Mouse (Mus musculus) heart, adult 10 weeks (tissue): ENCODE measurements around the gene Zwilch. TPM values are rescaled to one million over a fixed set of nuclear protein-coding genes. Genes with fewer than 3 reads are reported as not detected.

Experiments
- polyA plus RNA-seq: library from polyadenylated mRNA; stranded (reverse); fragments of 350-450 nt; fragmentation: Illumina TruSeq; extraction: RNeasy Lipid Tissue Mini Kit (QIAGEN cat#74804); gene quantifications from one replicate; pipeline ENCODE4 v1.2.3, GENCODE M21; 2014; ENCODE audit warnings: low read depth, low replicate concordance

Gene Zwilch
- polyA plus RNA-seq = 0.55 TPM

DNA sequence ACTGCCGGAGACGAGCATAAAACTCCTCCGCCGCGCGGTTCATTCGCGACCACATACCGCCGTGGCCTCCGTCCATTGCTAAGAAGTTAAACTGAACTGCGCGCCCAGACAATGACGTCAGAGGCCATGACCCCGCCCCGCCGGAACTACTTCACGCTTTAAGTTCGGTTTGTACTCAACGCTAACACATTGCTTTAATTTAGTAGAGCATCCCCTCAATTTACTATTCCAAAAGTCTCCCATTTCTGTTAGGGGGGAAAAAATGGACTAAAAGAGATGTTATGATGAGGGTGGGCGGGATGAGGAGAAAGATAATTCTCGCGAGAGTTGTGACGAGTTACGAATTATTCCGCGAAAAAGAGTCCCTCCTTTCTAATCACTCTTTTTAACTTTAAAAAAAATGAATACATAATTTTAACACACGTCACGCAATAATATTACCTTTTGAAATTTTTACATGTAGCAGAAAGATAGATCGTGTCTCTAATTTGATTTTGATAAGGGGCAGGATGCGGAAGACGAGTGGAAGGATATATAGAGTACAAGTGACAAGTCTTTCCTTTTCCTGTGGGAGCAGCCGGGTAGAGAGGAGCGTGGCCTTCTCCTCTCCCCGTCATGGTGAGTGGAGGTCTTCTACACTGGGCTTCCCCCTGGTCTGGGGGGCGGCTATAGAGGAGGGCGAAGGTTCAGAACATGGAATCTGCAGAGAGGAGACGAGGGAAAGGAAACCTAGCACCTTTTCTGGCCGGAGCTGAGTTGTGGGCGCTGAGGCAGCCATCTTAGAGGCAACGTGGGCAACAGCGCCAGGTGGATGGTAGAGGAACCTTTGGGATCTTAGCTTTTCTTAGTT is at the start of gene Zwilch, which contains the start of gene Rpl4:
Gene Zwilch, minus strand, starts transcription at position 289 of the 850 bp plus-strand sequence.
Gene Rpl4, plus strand, starts transcription at position 560 of the 850 bp plus-strand sequence.

DNA sequence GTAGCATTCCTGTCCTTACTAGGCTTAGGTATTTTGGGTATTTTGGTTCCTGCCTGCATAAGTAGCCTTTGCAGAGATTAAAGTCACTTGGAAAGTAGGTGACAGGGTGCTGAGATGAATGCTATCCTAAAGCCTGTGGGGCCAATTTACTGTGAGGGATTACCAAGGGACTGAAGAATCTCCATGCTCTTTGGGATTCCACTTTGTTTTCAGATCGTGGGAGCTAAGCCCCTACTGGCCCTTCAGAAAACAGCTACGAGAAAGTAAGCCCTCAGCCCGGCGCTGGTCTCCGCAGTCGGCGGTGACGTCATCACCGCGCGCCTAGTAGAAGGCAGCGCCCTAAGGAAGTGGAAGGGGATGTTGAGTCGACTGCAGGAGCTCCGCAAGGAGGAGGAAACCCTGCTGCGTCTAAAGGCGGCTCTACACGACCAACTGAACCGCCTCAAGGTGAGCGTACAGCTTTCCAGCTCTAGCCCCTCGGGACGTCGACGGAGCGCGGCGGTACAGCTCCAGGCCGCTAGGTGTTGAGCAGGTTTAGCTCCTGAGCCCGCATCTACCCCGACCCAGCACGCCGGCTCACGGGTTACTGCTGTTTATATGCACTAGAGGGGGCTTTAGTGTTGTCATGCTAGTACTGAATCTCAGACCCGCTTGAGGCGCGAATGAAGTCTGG is 6.2 kb upstream of the Zwilch start, which contains the start of gene Snapc5:
Gene Snapc5, plus strand, starts transcription at position 301 of the 673 bp plus-strand sequence.

DNA sequence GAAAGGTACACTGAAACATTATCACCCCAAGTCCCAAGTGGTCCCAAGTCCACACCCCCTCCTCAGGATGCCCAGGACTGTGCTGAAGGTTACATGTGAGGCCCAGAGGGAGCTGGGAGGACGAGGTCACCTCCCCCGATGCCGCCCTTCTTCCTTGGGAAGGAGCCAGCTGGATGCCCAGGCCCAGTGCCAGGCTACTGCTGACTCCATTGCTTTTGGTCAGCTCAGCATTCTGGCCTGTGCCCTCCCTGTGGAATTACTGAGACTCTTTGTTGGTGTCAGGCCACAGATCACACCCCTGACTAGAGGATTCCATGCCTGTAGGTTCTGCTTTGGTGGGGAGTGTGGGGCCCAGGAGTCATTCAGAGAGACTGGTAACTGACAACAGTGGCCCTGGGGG is 56.0 kb downstream of the Zwilch start, which contains the start of gene Lctl:
Gene Lctl, plus strand, starts transcription at position 272 of the 400 bp plus-strand sequence.

Other genes starting within 250 kb of the Zwilch start
- 8.6 TPM for gene Smad6, start 151.0 kb downstream of the Zwilch start, polyA plus RNA-seq
- gene Lctl, start 56.0 kb downstream of the Zwilch start, polyA plus RNA-seq = not detected
- 652 TPM for gene Rpl4, start 271 bp upstream of the Zwilch start, polyA plus RNA-seq
- gene Snapc5, start 6.2 kb upstream of the Zwilch start, polyA plus RNA-seq = 35.8 TPM
- gene Uchl4, start 62.1 kb upstream of the Zwilch start, polyA plus RNA-seq = not detected
- 44.1 TPM for gene Map2k1, start 80.5 kb upstream of the Zwilch start, polyA plus RNA-seq
- gene Tipin, start 108.5 kb upstream of the Zwilch start, polyA plus RNA-seq = 18.1 TPM
- gene Dis3l, start 168.2 kb upstream of the Zwilch start, polyA plus RNA-seq = 30.0 TPM
- not detected for gene Megf11, start 212.5 kb upstream of the Zwilch start, polyA plus RNA-seq